Mouse (Mus musculus): ENCODE data around the gene Gm6351.
"Not testable (repeated sequence)": the region's sequence is repeated elsewhere in the genome, so short reads cannot be mapped to it uniquely, and the experiment has no call there.

The Gm6351 gene

DNA sequence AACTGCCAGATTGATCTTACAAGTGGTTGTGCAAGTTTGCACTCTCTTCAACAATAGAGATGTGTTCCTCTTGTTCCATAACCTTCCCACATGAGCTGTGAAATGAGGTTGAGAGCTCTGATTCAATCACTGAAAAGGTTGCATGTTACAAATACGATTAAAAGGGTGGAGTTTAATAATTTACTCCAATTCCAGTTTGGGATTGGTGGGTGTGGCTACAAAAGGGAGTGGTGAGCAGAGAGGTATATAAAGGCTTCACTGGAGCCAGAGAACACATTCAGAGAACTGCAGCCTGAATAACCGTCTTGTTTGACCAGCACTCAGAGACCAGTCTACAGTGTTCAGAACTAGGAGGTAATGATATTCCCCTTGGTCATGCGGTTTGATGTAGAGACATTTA is at the start of gene Gm6351:
TSS of gene Gm6351 (plus strand) at position 301 of the 400 bp plus-strand sequence.
- DNase-seq (ENCODE audit: extremely low spot score), result not testable (repeated sequence)

- not testable (repeated sequence) for DNase-seq (ENCODE audit: extremely low spot score)
These were observed 5.7 kb upstream of the Gm6351 start, which contains the start of gene BC061212 for GRCm38 (mm10) chr5:94070445-94070844. BC061212 (minus strand) TSS chr5:94070545.
